Mouse (Mus musculus) ES-Bruce4 (cell line): ENCODE measurements around the gene Aco1. TPM values are rescaled to one million over a fixed set of nuclear protein-coding genes. Genes with fewer than 3 reads are reported as not detected.

ENCODE experiments used
- H3K27ac ChIP-seq: 2 replicates; pipeline ENCODE4 v1.5.1; 2012; ENCODE audit warnings: low read length, inconsistent platforms; ENCODE audit not compliant: insufficient read depth
- H3K27me3 ChIP-seq: 2 replicates; pipeline ENCODE4 v1.6.1; 2012; ENCODE audit warnings: mild to moderate bottlenecking, low read length, inconsistent platforms; ENCODE audit not compliant: control insufficient read depth, poor library complexity, insufficient read depth, severe bottlenecking
- H3K36me3 ChIP-seq: 2 replicates; pipeline ENCODE4 v1.6.1; 2012; ENCODE audit warnings: inconsistent platforms, mild to moderate bottlenecking, low read length, moderate library complexity; ENCODE audit not compliant: control insufficient read depth, poor library complexity, insufficient read depth, severe bottlenecking
- H3K4me1 ChIP-seq: one replicate; pipeline ENCODE4 v1.8.1; 2011; ENCODE audit warnings: low read length; ENCODE audit not compliant: control insufficient read depth, insufficient read depth
- H3K4me3 ChIP-seq: 2 replicates; pipeline ENCODE4 v1.5.1; 2011; ENCODE audit warnings: low read depth, mild to moderate bottlenecking, low read length
- H3K9ac ChIP-seq: 2 replicates; pipeline ENCODE4 v1.6.1; 2012; ENCODE audit warnings: low read depth, mild to moderate bottlenecking, inconsistent platforms; ENCODE audit not compliant: poor library complexity, severe bottlenecking
- H3K9me3 ChIP-seq: replicated peaks from 2 replicates; pipeline ENCODE4 v1.6.1; 2012; ENCODE audit warnings: mild to moderate bottlenecking, low read length, inconsistent platforms; ENCODE audit not compliant: control insufficient read depth, poor library complexity, insufficient read depth, severe bottlenecking
- CTCF ChIP-seq: IDR thresholded peaks from one replicate; pipeline ENCODE4 v1.8.1; 2011; ENCODE audit warnings: low read depth, low read length
- EP300 ChIP-seq: IDR thresholded peaks from 2 replicates; pipeline ENCODE4 v1.6.1; 2011; ENCODE audit warnings: low read depth, low read length; ENCODE audit not compliant: insufficient read depth
- POLR2A ChIP-seq: IDR thresholded peaks from one replicate; pipeline ENCODE4 v1.8.1; 2011; ENCODE audit warnings: low read length; ENCODE audit not compliant: insufficient read depth
- polyA plus RNA-seq: library from polyadenylated mRNA; stranded (reverse); fragments of >200 nt; gene quantifications from 2 replicates; pipeline ENCODE4 v1.2.4, GENCODE M21; 2011; ENCODE audit warnings: low read depth; ENCODE audit not compliant: missing spikeins, insufficient read depth, insufficient read length

The Aco1 gene
- polyA plus RNA-seq, 1 experiment, result 46.7 TPM

DNA sequence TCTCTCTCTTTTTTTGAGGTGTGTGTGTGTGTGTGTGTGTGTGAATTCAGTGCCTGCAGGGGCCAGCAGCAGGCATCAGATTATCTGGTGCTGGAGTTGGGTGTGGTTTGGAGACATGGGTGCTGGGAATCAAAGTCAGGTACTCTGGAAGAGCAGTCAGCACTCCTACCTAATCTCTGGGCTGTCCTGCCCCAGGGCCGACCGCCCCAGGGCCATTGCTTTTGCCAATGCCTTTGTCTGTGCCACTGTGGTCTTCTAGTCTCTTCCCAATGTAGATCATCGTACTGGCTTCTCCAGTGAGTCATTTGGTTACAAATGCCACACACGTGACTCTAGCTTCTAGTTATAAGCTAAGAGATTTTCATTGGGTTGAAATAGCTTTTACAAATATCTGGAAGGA, 11.9 kb downstream of the Aco1 start:
- H3K9ac ChIP-seq, result no peak overlapping the region
- no peak for TF ChIP-seq POLR2A
- TF ChIP-seq EP300, result no peak
- no peak for TF ChIP-seq CTCF

DNA sequence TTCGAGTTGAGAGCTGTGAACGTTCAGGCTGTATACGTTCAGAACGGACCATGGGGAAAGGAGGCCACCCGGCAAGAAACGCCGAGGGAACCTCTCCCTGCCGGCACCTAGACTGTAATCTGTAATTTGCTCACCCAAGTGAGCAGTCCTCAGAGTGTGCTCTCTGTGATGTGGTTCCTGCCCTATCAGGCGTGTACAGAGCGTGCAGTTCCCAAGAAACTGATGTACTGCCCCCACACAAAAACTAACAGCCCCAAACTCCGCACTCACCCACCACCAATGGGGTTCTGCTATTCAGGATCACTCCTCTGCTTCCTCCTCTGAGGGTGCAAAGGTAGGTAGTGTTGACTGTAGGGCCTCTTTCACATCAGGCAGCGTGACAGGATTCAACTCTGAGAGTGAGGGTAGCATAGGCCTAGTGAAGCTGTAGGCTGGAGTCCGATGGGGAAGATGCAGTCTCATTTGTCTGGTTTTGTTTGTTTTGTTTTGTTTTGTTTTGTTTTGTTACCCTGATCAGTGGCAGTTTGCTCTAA, 12.7 kb downstream of the Aco1 start:
- H3K9ac ChIP-seq, result no peak overlapping the region
- TF ChIP-seq EP300 (no peak), CTCF (no peak)
- H3K4me1 ChIP-seq, result no peaks in the 10 kb centered on the region
- H3K9me3 ChIP-seq, result no peaks in the 10 kb centered on the region
- H3K27ac ChIP-seq, result no peak overlapping the region
- H3K27me3 ChIP-seq, result no peaks in the 10 kb centered on the region
- no peak overlapping the region for H3K4me3 ChIP-seq
- no peaks in the 10 kb centered on the region for H3K36me3 ChIP-seq

More for the DNA sequence above, 11.9 kb downstream of the Aco1 start:
- Histone ChIP-seq H3K27me3 (no peaks in the 10 kb centered on the region), H3K27ac (no peak overlapping the region), H3K4me3 (no peak overlapping the region), H3K9me3 (no peaks in the 10 kb centered on the region), H3K36me3 (no peaks in the 10 kb centered on the region), H3K4me1 (no peaks in the 10 kb centered on the region)

DNA sequence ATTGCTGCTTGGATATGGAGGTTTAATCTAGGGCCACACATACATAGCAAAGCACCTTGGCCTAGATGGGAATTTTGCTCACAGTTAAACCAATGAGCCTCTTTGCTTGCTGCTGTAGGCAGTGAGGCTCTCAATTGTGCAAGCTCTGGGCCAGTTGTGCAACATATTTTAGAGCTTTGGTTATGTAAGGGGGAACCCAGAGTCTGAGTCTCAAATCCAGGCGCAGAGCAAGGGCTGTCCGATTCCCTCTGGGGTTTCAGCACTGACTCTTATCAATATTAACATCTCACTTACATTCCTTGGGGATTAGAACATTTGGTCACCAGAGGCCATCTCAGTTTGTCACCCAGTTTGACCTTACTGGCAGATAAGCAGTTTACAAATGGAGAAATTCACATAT, 13.3 kb downstream of the Aco1 start:
- no peaks in the 10 kb centered on the region for H3K27me3 ChIP-seq
- no peaks in the 10 kb centered on the region for H3K4me1 ChIP-seq
- no peak overlapping the region for H3K9ac ChIP-seq
- no peak for TF ChIP-seq POLR2A
- no peak for TF ChIP-seq EP300
- no peak for TF ChIP-seq CTCF
- H3K36me3 ChIP-seq, result no peaks in the 10 kb centered on the region
- H3K27ac ChIP-seq, result no peak overlapping the region
- no peak overlapping the region for H3K4me3 ChIP-seq
- H3K9me3 ChIP-seq, result 0 out of 2 replicates have a peak, but pooled peaks cover 2% of the 10 kb centered on the region

DNA sequence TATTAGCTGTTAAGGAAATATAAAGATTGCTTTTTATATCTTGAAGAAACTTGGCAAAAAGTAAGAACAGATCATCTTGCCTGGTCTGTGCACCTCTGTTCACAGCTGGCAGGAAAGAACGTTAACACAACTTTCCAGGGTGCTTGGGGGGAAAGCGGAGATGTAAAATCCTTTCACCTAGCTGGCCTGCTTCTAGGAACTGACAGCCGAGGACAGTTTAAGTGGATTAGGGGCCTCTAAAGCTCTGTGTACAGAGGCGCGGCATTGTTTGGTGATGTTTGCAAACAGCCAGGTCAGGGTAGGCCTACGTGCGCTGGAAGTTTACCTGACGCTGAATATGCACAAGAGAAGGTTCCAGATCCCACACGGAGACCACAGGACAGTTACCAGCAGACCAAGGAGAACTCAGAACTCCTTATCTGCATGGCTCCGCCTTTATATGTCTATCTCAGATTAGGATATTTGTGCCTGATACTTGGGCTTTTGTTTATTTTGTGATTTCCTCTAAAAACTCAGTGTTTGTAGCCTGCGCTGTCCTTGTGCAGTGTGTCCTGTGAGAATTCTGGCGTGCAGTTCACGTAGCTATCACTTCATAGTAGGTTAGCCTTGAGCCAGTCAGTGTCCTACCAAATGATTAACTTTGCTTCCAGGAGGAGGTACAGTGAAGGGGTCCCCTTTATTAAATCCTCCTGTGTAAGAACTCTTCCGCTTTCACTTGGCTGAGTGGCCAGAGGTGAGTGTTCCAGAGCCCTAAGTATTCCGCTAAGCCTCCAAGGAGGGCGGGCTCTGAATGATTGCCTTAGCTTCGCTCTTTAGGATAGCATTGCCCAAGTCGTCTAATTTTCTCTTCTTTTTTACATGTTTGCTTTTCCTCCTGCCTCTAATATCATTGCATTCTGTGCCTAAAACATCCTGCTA, 14.0 kb downstream of the Aco1 start:
- TF ChIP-seq POLR2A (no peak), CTCF (no peak)
- H3K4me3 ChIP-seq, result no peak overlapping the region
- H3K27me3 ChIP-seq, result no peaks in the 10 kb centered on the region
- H3K36me3 ChIP-seq, result no peaks in the 10 kb centered on the region
- H3K4me1 ChIP-seq, result no peaks in the 10 kb centered on the region
- no peak overlapping the region for H3K9ac ChIP-seq
- no peak overlapping the region for H3K27ac ChIP-seq
- 0 out of 2 replicates have a peak, but pooled peaks cover 2% of the 10 kb centered on the region for H3K9me3 ChIP-seq

DNA sequence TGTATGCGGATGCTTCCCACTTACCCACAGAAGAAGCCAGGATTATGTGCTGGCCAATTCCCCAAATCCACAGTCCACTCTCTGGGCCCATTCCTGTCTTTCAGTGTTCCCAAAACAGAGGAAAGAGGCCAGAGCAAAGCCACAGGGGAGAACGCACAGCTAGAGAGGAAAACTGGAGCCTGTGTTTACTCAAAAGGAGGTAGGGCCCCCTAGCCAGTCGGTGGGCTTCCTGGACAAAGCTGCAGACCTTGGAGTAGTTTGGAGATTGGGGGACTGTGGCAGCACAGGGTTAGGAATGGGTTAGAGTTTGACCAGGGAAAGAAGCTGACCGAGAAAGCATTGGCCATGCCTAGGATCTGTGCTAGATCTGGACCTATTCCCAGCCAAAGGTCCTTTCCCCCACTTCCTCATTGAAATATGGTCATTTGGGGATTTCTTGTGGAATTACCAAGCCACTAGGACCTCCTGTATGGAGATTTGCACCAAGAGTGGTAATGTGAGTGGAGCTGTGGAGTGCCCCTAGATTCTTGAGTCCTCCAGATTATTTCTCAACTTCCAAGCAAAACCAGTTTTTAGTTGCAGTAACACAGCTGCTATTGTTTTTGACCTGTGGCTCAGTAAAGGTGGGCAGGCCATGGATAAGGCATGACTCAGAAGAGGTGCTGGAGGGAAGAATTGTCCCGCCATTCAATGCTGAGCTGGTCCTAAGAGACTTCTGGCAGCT, 14.8 kb downstream of the Aco1 start:
- Histone ChIP-seq H3K36me3 (no peaks in the 10 kb centered on the region), H3K27ac (no peak overlapping the region), H3K4me1 (no peaks in the 10 kb centered on the region), H3K27me3 (no peaks in the 10 kb centered on the region), H3K4me3 (no peak overlapping the region), H3K9ac (no peak overlapping the region), H3K9me3 (0 out of 2 replicates have a peak, but pooled peaks cover 2% of the 10 kb centered on the region)
- TF ChIP-seq CTCF (no peak), EP300 (no peak), POLR2A (no peak)

DNA sequence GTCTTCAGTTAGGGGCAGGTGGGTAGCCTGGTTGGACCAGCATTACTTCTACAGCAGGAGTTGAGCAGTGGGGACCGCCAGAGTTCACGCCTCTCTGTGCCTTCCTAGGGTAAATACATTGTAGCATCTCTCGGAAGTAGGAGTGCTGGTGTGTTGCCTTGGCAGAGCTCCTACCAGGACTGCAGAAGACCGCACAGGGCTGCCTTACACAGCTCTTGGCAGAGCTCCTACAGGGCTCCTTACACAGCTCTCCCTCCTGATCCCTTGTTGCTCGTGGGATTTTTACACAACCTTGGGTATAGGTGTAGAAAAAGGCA, 15.3 kb downstream of the Aco1 start:
- H3K36me3 ChIP-seq, result no peaks in the 10 kb centered on the region
- H3K27me3 ChIP-seq, result no peaks in the 10 kb centered on the region
- no peaks in the 10 kb centered on the region for H3K4me1 ChIP-seq
- TF ChIP-seq EP300, result no peak
- TF ChIP-seq CTCF, result no peak
- TF ChIP-seq POLR2A, result no peak
- H3K9ac ChIP-seq, result no peak overlapping the region
- H3K9me3 ChIP-seq, result 0 out of 2 replicates have a peak, but pooled peaks cover 2% of the 10 kb centered on the region
- H3K27ac ChIP-seq, result no peak overlapping the region
- H3K4me3 ChIP-seq, result no peak overlapping the region
